Mouse (Mus musculus): ENCODE data around the gene Gm28363. TPM values are rescaled to one million over a fixed set of nuclear protein-coding genes. Genes with fewer than 3 reads are reported as not detected.
"Not testable (repeated sequence)": the region's sequence is repeated elsewhere in the genome, so short reads cannot be mapped to it uniquely, and the experiment has no call there.

Gm28363 gene
- not detected for total RNA-seq (2021)
- long read RNA-seq, experiment 1 = 0 reads
- long read RNA-seq, experiment 2 = 0 reads

DNA sequence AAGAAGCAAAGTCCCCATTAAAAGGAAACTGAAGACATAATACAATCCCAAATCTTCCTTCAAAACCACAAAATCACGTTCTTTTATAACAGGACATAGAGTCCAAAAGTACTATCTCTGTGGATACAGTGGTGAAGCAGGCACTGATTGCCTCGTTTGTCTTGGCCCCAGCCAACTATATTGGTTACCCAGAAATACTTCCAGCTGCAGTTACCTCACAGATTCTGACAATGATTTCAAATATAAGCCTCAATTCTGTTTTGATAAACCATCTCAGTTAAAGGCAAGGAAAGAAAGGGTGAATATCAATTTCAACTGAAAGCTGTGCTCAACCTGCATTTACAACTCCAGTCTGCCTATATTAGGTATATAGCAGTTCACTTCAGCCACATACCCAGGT, at the start of gene Gm28363:
Gm28363 (plus strand) TSS at position 301 of the 400 bp plus-strand sequence.
- intact Hi-C loops (cut with DNase I); DNase-seq: not testable (repeated sequence)

DNA sequence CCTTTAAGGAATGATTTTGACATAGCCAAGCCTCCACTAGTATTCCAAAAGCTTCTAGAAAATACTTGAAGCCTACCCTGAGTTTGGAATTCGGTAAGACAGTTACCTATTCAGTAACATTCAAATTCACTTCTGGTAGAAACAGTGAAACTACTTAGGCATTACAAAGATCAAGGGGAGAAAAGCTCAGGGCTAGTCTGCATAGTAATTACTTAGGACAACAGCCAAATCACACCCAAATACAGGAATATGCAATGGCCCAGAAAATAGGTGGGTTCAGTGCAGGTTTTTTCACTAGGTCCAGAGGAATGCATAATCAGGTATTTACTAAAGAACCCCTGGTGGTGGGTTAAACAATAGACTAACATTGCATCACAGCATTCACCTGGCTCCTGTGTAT, 46.7 kb upstream of the Gm28363 start:
- intact Hi-C loops (cut with DNase I); DNase-seq: not testable (repeated sequence)

Other genes with a start within 250 kb of the Gm28363 start
- gene B020011L13Rik, start 84.0 kb downstream of the Gm28363 start, total RNA-seq (2021) = not detected
- not detected for gene Gm28360, start 132.9 kb downstream of the Gm28363 start, total RNA-seq (2021)
- gene Gm28168, start 230.9 kb downstream of the Gm28363 start, total RNA-seq (2021) = not detected